Mouse (Mus musculus): ENCODE measurements at regions not wholly inside any gene's neighbourhood (a gene's known extent, or its start where the extent isn't known, plus 50 kb on each side); places are given as distances from the start of the nearest gene placed in this dataset.

DNA sequence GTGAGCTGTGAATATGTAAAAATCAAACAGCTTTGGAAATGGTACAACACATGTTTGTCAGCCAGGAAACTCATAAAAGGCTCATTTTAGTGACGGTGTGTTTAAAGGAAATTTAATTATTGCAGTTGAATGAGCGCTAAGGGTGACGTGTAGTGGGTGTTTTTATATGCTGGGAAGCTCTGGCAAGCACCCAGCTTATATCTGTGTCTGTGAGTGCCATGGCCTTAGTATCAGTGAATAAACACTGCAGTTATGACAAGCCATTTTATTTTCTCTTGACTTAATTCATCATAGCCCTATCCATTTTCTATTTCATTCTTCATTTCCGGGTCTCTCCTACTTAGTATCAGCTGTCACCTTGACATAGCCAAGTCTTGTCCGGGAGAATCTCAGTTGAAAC is 83.7 kb upstream of the Adarb2 start:
- Histone ChIP-seq H3K4me2 (ENCODE audit: low read length) (no peak overlapping the region), H3K4me3 (replicated peaks; ENCODE audit: low read length) (no peak overlapping the region), H3K9me3 (ENCODE audit: control insufficient read depth, low read length) (no peaks in the 10 kb centered on the region), H3K4me1 (replicated peaks; ENCODE audit: control insufficient read depth, insufficient read depth, low read length) (no peaks in the 10 kb centered on the region; the same call in 1 of the 2 replicates), H3K36me3 (ENCODE audit: control insufficient read depth, insufficient read depth) (no peaks in the 10 kb centered on the region), H3K27ac (ENCODE audit: low read length) (no peak overlapping the region), H3K27me3 (replicated peaks; ENCODE audit: control insufficient read depth, insufficient read depth, low read length) (no peaks in the 10 kb centered on the region), H3K9ac (replicated peaks; ENCODE audit: low read depth, low read length) (no peak overlapping the region)
- no peak for ATAC-seq
- WGBS = 50% methylated on average over 5 of the region's 5 CpGs

- no peak overlapping the region for H3K9ac ChIP-seq (replicated peaks; ENCODE audit: low read depth, low read length)
- no peak overlapping the region for H3K4me2 ChIP-seq (ENCODE audit: low read length)
- no peaks in the 10 kb centered on the region for H3K36me3 ChIP-seq (ENCODE audit: control insufficient read depth, insufficient read depth)
- no peak overlapping the region for H3K27ac ChIP-seq (ENCODE audit: low read length)
- no peak for ATAC-seq
- H3K9me3 ChIP-seq (ENCODE audit: control insufficient read depth, low read length) = no peaks in the 10 kb centered on the region
- H3K4me3 ChIP-seq (replicated peaks; ENCODE audit: low read length) = no peak overlapping the region
- WGBS = 71% methylated on average over 2 of the region's 2 CpGs
- H3K4me1 ChIP-seq (replicated peaks; ENCODE audit: control insufficient read depth, insufficient read depth, low read length) = no peaks in the 10 kb centered on the region; the same call in 1 of the 2 replicates
- no peaks in the 10 kb centered on the region for H3K27me3 ChIP-seq (replicated peaks; ENCODE audit: control insufficient read depth, insufficient read depth, low read length)
Observed at GRCm38 (mm10) chr13:8119986-8120385, 82.7 kb upstream of the Adarb2 start.

DNA sequence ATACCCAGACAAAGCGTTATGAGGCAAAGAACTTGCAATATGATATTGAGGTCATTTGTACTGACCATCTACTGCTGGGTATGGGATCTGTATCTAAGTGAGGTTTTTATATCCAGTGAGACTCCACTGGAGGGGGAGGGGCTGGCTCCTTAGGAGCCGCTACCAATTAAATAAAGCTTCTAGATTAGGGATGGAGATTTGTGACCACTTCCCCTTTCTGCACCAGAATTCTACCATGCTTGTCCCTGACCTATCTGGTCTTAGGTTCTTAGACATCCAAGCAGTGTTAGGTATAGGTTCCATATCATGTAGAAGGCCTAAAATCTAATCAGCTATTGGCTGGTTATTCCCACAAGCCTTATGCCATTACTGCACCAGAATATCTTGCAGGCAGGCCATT is 67.9 kb upstream of the Adarb2 start:
- no peak for ATAC-seq
- Histone ChIP-seq H3K9me3 (ENCODE audit: control insufficient read depth, low read length) (no peaks in the 10 kb centered on the region), H3K4me1 (replicated peaks; ENCODE audit: control insufficient read depth, insufficient read depth, low read length) (no peaks in the 10 kb centered on the region), H3K27me3 (replicated peaks; ENCODE audit: control insufficient read depth, insufficient read depth, low read length) (no peaks in the 10 kb centered on the region), H3K27ac (ENCODE audit: low read length) (no peak overlapping the region), H3K36me3 (ENCODE audit: control insufficient read depth, insufficient read depth) (no peaks in the 10 kb centered on the region), H3K9ac (replicated peaks; ENCODE audit: low read depth, low read length) (no peak overlapping the region), H3K4me2 (ENCODE audit: low read length) (no peak overlapping the region), H3K4me3 (replicated peaks; ENCODE audit: low read length) (no peak overlapping the region)
- 95% methylated on average over 2 of the region's 2 CpGs for WGBS

- ATAC-seq = no peak
- H3K27me3 ChIP-seq (replicated peaks; ENCODE audit: control insufficient read depth, insufficient read depth, low read length) = no peaks in the 10 kb centered on the region
- H3K9ac ChIP-seq (replicated peaks; ENCODE audit: low read depth, low read length) = no peak overlapping the region
- 63% methylated on average over 1 of the region's 1 CpGs for WGBS
- H3K4me3 ChIP-seq (replicated peaks; ENCODE audit: low read length) = no peak overlapping the region
- H3K36me3 ChIP-seq (ENCODE audit: control insufficient read depth, insufficient read depth) = no peaks in the 10 kb centered on the region
- no peaks in the 10 kb centered on the region for H3K9me3 ChIP-seq (ENCODE audit: control insufficient read depth, low read length)
- no peak overlapping the region for H3K27ac ChIP-seq (ENCODE audit: low read length)
- H3K4me2 ChIP-seq (ENCODE audit: low read length) = no peak overlapping the region
- no peaks in the 10 kb centered on the region for H3K4me1 ChIP-seq (replicated peaks; ENCODE audit: control insufficient read depth, insufficient read depth, low read length)
Observed at GRCm38 (mm10) chr13:8139396-8139795, 63.3 kb upstream of the Adarb2 start.

DNA sequence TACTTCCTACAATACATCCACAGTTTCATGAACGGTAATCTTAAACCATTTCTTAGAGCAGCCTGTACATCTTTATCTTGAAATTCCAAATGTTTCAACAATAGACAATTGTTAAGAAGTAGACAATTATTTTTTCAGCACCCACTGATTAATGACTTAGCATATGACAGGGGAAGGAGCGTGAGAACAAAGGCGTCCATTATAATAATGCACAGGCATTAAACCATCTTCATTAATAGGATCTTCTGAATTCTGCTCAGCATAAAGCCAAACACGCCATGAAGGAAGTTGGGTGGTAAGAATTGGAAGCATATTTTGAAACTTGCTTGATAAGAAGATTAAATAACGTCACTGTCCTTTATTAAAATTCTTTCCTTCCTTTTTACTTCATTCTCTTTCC is 50.5 kb upstream of the Adarb2 start:
- Histone ChIP-seq H3K27me3 (replicated peaks; ENCODE audit: control insufficient read depth, insufficient read depth, low read length) (no peaks in the 10 kb centered on the region), H3K4me2 (ENCODE audit: low read length) (no peak overlapping the region), H3K4me3 (replicated peaks; ENCODE audit: low read length) (no peak overlapping the region), H3K4me1 (replicated peaks; ENCODE audit: control insufficient read depth, insufficient read depth, low read length) (no peaks in the 10 kb centered on the region), H3K36me3 (ENCODE audit: control insufficient read depth, insufficient read depth) (no peaks in the 10 kb centered on the region), H3K9me3 (ENCODE audit: control insufficient read depth, low read length) (no peaks in the 10 kb centered on the region), H3K9ac (replicated peaks; ENCODE audit: low read depth, low read length) (no peak overlapping the region), H3K27ac (ENCODE audit: low read length) (no peak overlapping the region)
- 60% methylated on average over 5 of the region's 5 CpGs for WGBS
- peak; percentile 79 for ATAC-seq
